Mouse (Mus musculus): ENCODE results near the gene Psmd1. TPM values are rescaled to one million over a fixed set of nuclear protein-coding genes. Genes with fewer than 3 reads are reported as not detected.

Gene Psmd1
- polyA plus RNA-seq (2017; shearing (Covaris generic)) = 100 TPM

DNA sequence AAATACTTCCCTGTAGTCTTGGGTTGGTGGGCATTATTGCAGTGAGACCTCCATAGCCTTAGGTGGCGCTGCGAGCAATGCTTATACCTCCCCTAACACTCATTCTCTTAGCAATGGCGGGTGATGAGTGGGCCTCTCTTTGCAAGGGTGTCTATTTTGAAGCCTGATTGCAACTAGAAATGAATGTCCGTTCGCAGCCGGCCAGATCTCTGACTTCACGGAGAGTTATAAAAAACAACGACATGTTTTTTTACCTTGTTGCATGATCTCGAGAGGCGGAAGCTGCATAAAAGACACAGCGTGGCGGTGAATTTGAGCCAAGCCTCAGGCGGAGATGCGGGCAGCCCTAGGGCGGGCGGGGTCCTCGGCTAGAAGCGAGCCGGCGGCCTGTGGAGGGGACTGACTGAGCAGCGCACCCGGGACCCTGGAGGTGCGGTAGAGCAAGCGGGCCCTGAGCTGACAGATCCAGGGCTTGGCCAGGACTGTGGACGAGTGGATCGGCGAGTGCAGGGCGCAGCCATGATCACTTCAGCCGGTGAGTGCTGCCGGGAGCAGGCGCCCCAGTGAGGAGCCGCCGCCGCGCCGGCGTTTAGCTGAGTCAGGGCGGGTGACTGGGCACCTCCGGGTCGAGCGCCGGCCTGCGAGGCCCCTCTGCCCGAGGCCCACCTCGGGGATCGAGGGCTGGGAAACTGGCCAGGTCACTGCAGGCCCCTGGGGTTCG is at the start of gene Psmd1:
Psmd1 (plus strand) TSS at position 117 of the 721 bp plus-strand sequence.

DNA sequence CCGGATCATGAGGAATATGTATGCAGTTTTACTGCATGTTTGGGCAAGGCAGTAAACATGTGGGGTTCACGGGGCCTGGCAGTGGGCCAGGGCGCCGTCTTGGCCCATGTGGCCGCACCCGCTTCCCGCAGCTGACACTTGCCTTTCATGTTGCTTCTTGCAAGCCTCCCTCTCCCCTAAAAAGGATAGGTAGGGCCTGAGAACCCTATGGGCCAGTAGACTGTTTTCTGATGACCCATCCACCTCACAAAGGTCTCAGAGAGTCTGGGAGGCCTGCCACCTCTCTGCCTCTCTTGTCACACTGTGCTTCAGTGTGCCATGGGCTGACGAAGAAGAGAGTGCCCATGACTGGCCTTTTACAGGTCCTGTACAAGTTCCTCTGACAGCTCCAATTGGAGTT is 47.7 kb upstream of the Psmd1 start, which contains the start of gene Spata3:
Spata3 (plus strand) TSS at position 301 of the 400 bp plus-strand sequence.

DNA sequence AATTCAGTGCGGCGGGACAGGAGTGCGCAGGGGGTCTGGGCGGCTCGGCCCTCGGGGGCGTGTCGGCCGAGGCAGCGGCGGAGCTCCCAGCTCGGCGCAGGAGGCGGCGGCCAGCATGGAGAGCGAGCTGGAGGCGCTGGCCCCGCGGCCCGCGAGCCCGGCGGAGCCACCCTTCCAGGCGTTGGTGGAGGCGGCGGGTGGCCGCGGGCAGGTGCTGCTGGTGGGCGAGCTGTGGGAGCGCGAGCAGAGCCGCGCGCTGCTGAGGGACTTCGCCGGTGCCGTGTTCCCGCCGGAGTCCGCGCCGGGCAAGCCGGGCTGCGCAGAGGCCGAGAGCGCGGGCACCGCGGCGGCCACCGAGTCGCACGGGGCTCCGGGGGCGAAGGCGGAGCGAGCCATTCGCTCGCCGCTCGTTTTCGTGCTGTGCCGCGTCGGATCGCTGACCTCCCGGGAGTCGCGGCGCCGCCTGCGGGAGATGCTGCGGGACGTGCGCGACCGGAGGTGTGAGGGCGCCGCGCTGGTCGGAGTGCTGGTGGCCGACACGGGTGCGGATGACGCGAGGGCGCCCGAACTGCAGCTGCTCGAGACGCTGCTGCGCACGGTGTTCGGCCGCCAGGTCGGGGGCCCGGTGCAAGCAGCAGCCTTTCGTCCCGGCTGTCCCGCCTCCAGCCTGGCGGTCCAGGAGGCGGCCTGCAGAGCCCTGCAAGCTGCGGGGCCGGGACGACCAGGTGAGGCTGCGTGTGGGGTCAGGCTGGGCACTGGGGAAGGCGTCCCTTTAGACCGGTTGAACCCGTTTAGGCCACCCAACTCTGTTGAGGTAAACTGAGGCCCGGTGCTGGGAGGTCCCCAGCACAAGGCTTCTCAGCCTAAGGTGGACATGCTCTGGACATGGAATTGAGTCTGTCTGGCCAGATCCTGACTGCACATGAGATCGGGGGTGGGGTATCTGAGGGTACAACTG is 18.1 kb upstream of the Psmd1 start, which contains the start of gene 2810459M11Rik:
2810459M11Rik (plus strand) TSS at position 16 of the 958 bp plus-strand sequence.

DNA sequence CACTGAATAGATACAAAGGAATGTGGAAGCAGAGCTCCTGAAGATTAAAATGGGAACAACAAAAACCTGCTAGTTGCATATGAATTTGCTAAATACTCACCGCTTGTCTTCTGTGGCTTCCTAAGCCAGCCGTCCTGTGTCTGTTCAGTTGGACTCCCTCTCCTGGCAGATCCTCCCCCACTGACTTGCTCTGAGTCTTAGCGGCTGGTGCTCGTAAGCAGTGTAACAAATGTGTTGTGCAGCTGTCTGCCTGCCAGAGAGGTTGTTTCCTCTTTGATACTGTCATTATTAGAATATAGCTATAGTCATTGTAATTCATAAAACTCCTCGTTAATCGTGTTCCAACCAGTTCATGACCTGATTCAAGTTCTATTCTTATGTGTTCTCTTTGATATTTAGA is 47.6 kb downstream of the Psmd1 start, which contains the start of gene Htr2b:
Htr2b (minus strand) TSS at position 192 of the 400 bp plus-strand sequence.

DNA sequence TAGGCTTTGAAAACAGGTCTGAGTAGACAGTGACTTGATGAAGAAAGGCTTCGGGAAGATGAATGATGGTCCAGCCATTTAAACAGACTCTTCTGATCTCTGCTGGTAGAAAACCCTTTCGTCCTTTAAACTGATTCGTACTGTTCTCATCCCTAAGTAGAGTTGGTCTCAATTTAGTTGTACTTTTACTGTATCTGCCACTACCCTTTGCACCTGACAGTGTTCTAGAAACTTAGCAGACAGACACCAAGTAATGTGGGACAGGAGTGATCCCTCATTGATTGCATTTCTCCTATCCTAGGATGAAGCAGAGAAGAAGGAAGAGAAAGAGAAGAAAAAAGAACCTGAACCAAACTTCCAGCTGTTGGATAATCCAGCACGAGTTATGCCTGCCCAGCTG is 69.2 kb downstream of the Psmd1 start, which contains the start of gene Gm21972:
Gm21972 (plus strand) TSS at position 301 of the 400 bp plus-strand sequence.

DNA sequence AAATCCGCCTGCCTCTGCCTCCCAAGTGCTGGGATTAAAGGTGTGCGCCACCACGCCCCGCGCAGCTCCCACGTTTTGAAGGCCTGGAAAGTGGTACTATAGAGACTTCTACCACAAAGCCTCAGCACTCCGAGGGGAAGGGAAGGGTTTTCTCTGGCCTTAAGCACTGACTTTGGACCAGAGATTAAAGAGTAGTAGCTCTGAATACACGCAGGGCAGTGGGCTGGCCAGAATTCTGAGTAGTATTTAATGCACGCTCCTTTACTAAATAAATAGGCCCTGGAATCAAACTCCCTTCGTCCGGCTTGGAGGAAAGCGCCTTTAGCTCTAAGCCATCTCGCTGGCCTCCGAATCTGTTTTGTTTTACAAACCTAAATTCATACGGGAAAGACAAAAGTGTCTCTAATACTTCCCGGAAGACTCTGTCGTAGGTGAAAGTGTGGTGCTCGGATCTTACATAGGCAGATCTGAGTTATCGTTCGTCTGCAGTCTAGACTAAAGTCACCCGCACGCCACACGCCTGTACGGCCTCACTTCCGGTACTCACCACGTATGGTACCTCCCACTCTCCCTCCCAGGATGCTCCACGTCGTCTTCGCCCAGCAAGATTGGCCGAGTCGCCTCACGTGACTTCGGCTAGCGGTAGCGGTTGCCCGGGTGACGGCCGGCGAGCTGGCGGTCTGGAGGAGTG is 90.1 kb downstream of the Psmd1 start, which contains the start of gene Armc9:
Armc9 (plus strand) TSS at position 648 of the 691 bp plus-strand sequence.

Other genes starting within 250 kb of the Psmd1 start
- 373 TPM for gene Itm2c, start 170.1 kb upstream of the Psmd1 start, polyA plus RNA-seq (2017; shearing (Covaris generic))
- gene 4933407L21Rik, start 135.9 kb upstream of the Psmd1 start, polyA plus RNA-seq (2017; shearing (Covaris generic)) = 0.25 TPM
- gene Gpr55, start 103.4 kb upstream of the Psmd1 start, polyA plus RNA-seq (2017; shearing (Covaris generic)) = 4.2 TPM
- gene Spata3, start 47.6 kb upstream of the Psmd1 start, polyA plus RNA-seq (2017; shearing (Covaris generic)) = 0.20 TPM
- gene 2810459M11Rik, start 18.5 kb upstream of the Psmd1 start, polyA plus RNA-seq (2017; shearing (Covaris generic)) = 0.16 TPM
- 0.35 TPM for gene Htr2b, start 47.6 kb downstream of the Psmd1 start, polyA plus RNA-seq (2017; shearing (Covaris generic))
- not detected for gene Gm21972, start 69.2 kb downstream of the Psmd1 start, polyA plus RNA-seq (2017; shearing (Covaris generic))
- gene Armc9, start 90.4 kb downstream of the Psmd1 start, polyA plus RNA-seq (2017; shearing (Covaris generic)) = 9.3 TPM
- 0.11 TPM for gene B3gnt7, start 238.4 kb downstream of the Psmd1 start, polyA plus RNA-seq (2017; shearing (Covaris generic))